ENCODE assay signal across 8 mouse cellular contexts in genomic region chr13:49172971-49173596, GRCm38 (mm10). TPM values are rescaled to one million over a fixed set of nuclear protein-coding genes. Genes with fewer than 3 reads are reported as not detected.
DNase-seq lines count a peak whose midpoint lies in the region; ATAC-seq and TF ChIP-seq lines count a peak whose summit lies in the region.

No protein-coding gene starts in this region.

- no peak overlapping the region for H3K27ac ChIP-seq in gastrocnemius, adult 2 months
- peak overlapping the region; percentile 17; the same call in 1 of the 2 replicates for H3K27ac ChIP-seq in hindbrain, postnatal 0 days
- no peak overlapping the region; the same call in 1 of the 2 replicates for H3K27ac ChIP-seq in left cerebral cortex, adult 2 months

- no peak overlapping the region for H3K9ac ChIP-seq in hindbrain, postnatal 0 days (replicated peaks; ENCODE audit: low read length)

- no peak overlapping the region for H3K4me2 ChIP-seq in hindbrain, postnatal 0 days (ENCODE audit: low read depth, low read length)

- peak; percentile 79 for ATAC-seq in hindbrain, postnatal 0 days
- peak; percentile 93 for ATAC-seq in megakaryocyte, adult 5-6 weeks (ENCODE audit: poor library complexity, severe bottlenecking)

- peaks cover 3% of the 10 kb centered on the region; the same call in 1 of the 2 replicates for H3K4me1 ChIP-seq in hindbrain, postnatal 0 days (ENCODE audit: insufficient read depth, low read length)

- no peaks in the 10 kb centered on the region for H3K36me3 ChIP-seq in hindbrain, postnatal 0 days (ENCODE audit: insufficient read depth, low read length)

- H3K9me3 ChIP-seq in hindbrain, postnatal 0 days (ENCODE audit: low read length): no peaks in the 10 kb centered on the region

- peak; percentile 88 for DNase-seq in ZHBTc4 (ENCODE audit: low read depth, low spot score)
- peak; percentile 89 to 94 for DNase-seq in cerebellum, postnatal 4 days (ENCODE audit: low spot score in 2 of 2)
- peak; percentile 91 for DNase-seq in gastrocnemius, adult 2 months
- DNase-seq in hindbrain, postnatal 0 days (ENCODE audit: low spot score): peak; percentile 88
- DNase-seq in left cerebral cortex, adult 2 months (ENCODE audit: extremely low spot score in 1 of 2, low spot score in 2 of 2): peak; percentile 84 to 95
- DNase-seq in right cerebral cortex, adult 18-20 months: peak; percentile 86
- peak; percentile 87 for DNase-seq in urinary bladder, adult 2 months (ENCODE audit: low spot score)

- no peaks in the 10 kb centered on the region for H3K27me3 ChIP-seq in hindbrain, postnatal 0 days (ENCODE audit: insufficient read depth, low read length)

- intact Hi-C loops in gastrocnemius, adult 2 months (cut with DNase I): loop anchor here (1.0 to 10.0 kb wide), 4 partner anchors 32 to 522 kb away; partner anchors contain the start of gene Phf2
- intact Hi-C loops in left cerebral cortex, adult 2 months (cut with DNase I): loop anchor here (2.0 to 10.0 kb wide), 6 partner anchors 26 to 516 kb away; partner anchors contain the start of gene Phf2

- peak; percentile 99 for TF ChIP-seq CTCF in gastrocnemius, adult 2 months (IDR thresholded peaks at IDR 0.05)
- peak; percentile 94 for TF ChIP-seq CTCF in hindbrain, postnatal 0 days (IDR thresholded peaks at IDR 0.05; ENCODE audit: low read depth)
- peak; percentile 95 for TF ChIP-seq CTCF in left cerebral cortex, adult 2 months (IDR thresholded peaks at IDR 0.05)

- no peak overlapping the region for H3K4me3 ChIP-seq in gastrocnemius, adult 2 months
- H3K4me3 ChIP-seq in hindbrain, postnatal 0 days (ENCODE audit: low read length): no peak overlapping the region
- no peak overlapping the region for H3K4me3 ChIP-seq in left cerebral cortex, adult 2 months

- WGBS in hindbrain, postnatal 0 days: 5% methylated on average over 12 of the region's 12 CpGs

RNA-seq across cellular contexts. Expression of gene Ninj1, which starts 14.2 kb away (rescaled TPM):
- 10 to 100 TPM; 17.2 to 18.7 TPM for total RNA-seq in gastrocnemius, adult 2 months (2021)
- 44.1 and 54.4 TPM in 2 replicates for total RNA-seq in hindbrain, postnatal 0 days (2014; rRNA removed)
- polyA plus RNA-seq in hindbrain, postnatal 0 days (2015; fragmentation: Nextera tagmentation; extraction: Ambion mirVana): 50.0 and 50.7 TPM in 2 replicates
- 10 to 100 TPM; 17.8 to 19.7 TPM for total RNA-seq in left cerebral cortex, adult 2 months (2021)
- 76.1 and 81.6 TPM in 2 replicates for total RNA-seq in megakaryocyte, adult 5-6 weeks (2015)
- 33.4 and 48.2 TPM in 2 replicates for total RNA-seq in megakaryocyte, adult 5-6 weeks (2017)
- polyA plus RNA-seq in urinary bladder, adult 2 months (2012; rRNA removed): 115 and 126 TPM in 2 replicates

RNA-seq across cellular contexts. Expression of gene Wnk2, which starts 25.3 kb away (rescaled TPM):
- total RNA-seq in gastrocnemius, adult 2 months (2021): 10 to 100 TPM; 58.9 to 99.2 TPM
- 63.8 and 68.9 TPM in 2 replicates for total RNA-seq in hindbrain, postnatal 0 days (2014; rRNA removed)
- polyA plus RNA-seq in hindbrain, postnatal 0 days (2015; fragmentation: Nextera tagmentation; extraction: Ambion mirVana): 14.5 and 15.1 TPM in 2 replicates
- total RNA-seq in left cerebral cortex, adult 2 months (2021): 100 to 1,000 TPM; 129 to 145 TPM
- 0.66 and 1.6 TPM in 2 replicates for total RNA-seq in megakaryocyte, adult 5-6 weeks (2015)
- total RNA-seq in megakaryocyte, adult 5-6 weeks (2017): 0.33 and 0.48 TPM in 2 replicates
- polyA plus RNA-seq in urinary bladder, adult 2 months (2012; rRNA removed): 14.9 and 28.9 TPM in 2 replicates

RNA-seq across cellular contexts. Expression of gene Card19, which starts 42.8 kb away (rescaled TPM):
- total RNA-seq in gastrocnemius, adult 2 months (2021): 100 to 1,000 TPM; 113 to 123 TPM
- total RNA-seq in hindbrain, postnatal 0 days (2014; rRNA removed): 18.4 and 34.8 TPM in 2 replicates
- polyA plus RNA-seq in hindbrain, postnatal 0 days (2015; fragmentation: Nextera tagmentation; extraction: Ambion mirVana): 49.6 and 50.8 TPM in 2 replicates
- total RNA-seq in left cerebral cortex, adult 2 months (2021): 10 to 100 TPM; 10.8 to 11.4 TPM
- 85.5 and 103 TPM in 2 replicates for total RNA-seq in megakaryocyte, adult 5-6 weeks (2015)
- 91.0 and 123 TPM in 2 replicates for total RNA-seq in megakaryocyte, adult 5-6 weeks (2017)
- polyA plus RNA-seq in urinary bladder, adult 2 months (2012; rRNA removed): 68.5 and 87.0 TPM in 2 replicates

Comparison
In these comparisons a context has a peak if more than half of its experiments do, and no peak if none do; other contexts are left out.
1. RNA of gene Wnk2, which starts 25.3 kb away (total RNA-seq): 129 to 145 TPM in left cerebral cortex, adult 2 months, 58.9 to 99.2 TPM in gastrocnemius, adult 2 months and 63.8 to 68.9 TPM in hindbrain, postnatal 0 days; 0.33 to 1.6 TPM in megakaryocyte, adult 5-6 weeks; every median in the first group is over 10 times any median in the second.
2. Peak in every context shown above with its lines, with median percentiles within 50 percentile points of each other: DNase-seq and CTCF ChIP-seq.